Mouse (Mus musculus): Measurements from ENCODE around the gene Ube2i. TPM values are rescaled to one million over a fixed set of nuclear protein-coding genes. Genes with fewer than 3 reads are reported as not detected.
A peak's percentile ranks its signal among the peaks of the same experiment; 100 is the strongest.
"Not testable (repeated sequence)": the region's sequence is repeated elsewhere in the genome, so short reads cannot be mapped to it uniquely, and the experiment has no call there.

The Ube2i gene
- total RNA-seq, 2 experiments from 2014 or later: 113 to 136 TPM

GRCm38 (mm10) chr17:25255110-25255509 lies 19.3 kb downstream of the Ube2i start:
- no peak for DNase-seq

GRCm38 (mm10) chr17:25253760-25254159 lies 20.7 kb downstream of the Ube2i start:
- DNase-seq: no peak

GRCm38 (mm10) chr17:25252643-25253042 lies 21.8 kb downstream of the Ube2i start:
- no peak for DNase-seq

- DNase-seq: no peak
These were observed 24.1 kb downstream of the Ube2i start for GRCm38 (mm10) chr17:25250181-25250835.

GRCm38 (mm10) chr17:25248033-25248750 lies 26.2 kb downstream of the Ube2i start:
- DNase-seq: no peak

- no peak for DNase-seq
These were observed 30.2 kb downstream of the Ube2i start for GRCm38 (mm10) chr17:25244239-25244638.

GRCm38 (mm10) chr17:25243131-25243780 lies 31.2 kb downstream of the Ube2i start:
- no peak for DNase-seq

- DNase-seq: peak; percentile 84
These were observed 34.5 kb downstream of the Ube2i start, which contains the start of the genes Gnptg and Tsr3 for GRCm38 (mm10) chr17:25239695-25240636. TSS of gene Gnptg (minus strand) at chr17:25240124. TSS of gene Tsr3 (plus strand) at chr17:25240170.

- DNase-seq: no peak
These were observed 38.8 kb downstream of the Ube2i start for GRCm38 (mm10) chr17:25235635-25236034.

- DNase-seq: not testable (repeated sequence)
These were observed 42.8 kb downstream of the Ube2i start for GRCm38 (mm10) chr17:25231621-25232020.

- DNase-seq: no peak
These were observed 43.7 kb downstream of the Ube2i start for GRCm38 (mm10) chr17:25230700-25231099.

GRCm38 (mm10) chr17:25230014-25230655 lies 44.3 kb downstream of the Ube2i start:
- not testable (repeated sequence) for DNase-seq

GRCm38 (mm10) chr17:25227991-25228390 lies 46.4 kb downstream of the Ube2i start:
- no peak for DNase-seq

- no peak for DNase-seq
These were observed 48.8 kb downstream of the Ube2i start for GRCm38 (mm10) chr17:25225659-25226058.

GRCm38 (mm10) chr17:25224586-25225222 lies 49.7 kb downstream of the Ube2i start:
- DNase-seq: no peak

- no peak for DNase-seq
These were observed 51.3 kb downstream of the Ube2i start for GRCm38 (mm10) chr17:25222951-25223601.

GRCm38 (mm10) chr17:25222504-25222940 lies 51.9 kb downstream of the Ube2i start:
- not testable (repeated sequence) for DNase-seq

- no peak for DNase-seq
These were observed 52.5 kb downstream of the Ube2i start for GRCm38 (mm10) chr17:25221821-25222503.

- DNase-seq: no peak
These were observed 53.7 kb downstream of the Ube2i start for GRCm38 (mm10) chr17:25220746-25221145.
